Mouse (Mus musculus): Measurements from ENCODE around the gene Mrgpra2a.
"Not testable (repeated sequence)": the region's sequence is repeated elsewhere in the genome, so short reads cannot be mapped to it uniquely, and the experiment has no call there.

GRCm38 (mm10) chr7:47465278-47465981 is 13.5 kb upstream of the Mrgpra2a start:
- TF ChIP-seq CTCF (IDR thresholded peaks at IDR 0.05; ENCODE audit: low read depth, low read length); POLR2A (IDR thresholded peaks at IDR 0.05; ENCODE audit: borderline replicate concordance, low read depth, low read length): not testable (repeated sequence)
